Mouse (Mus musculus) heart, embryonic 14.5 days (tissue): Measurements from ENCODE around the gene Suz12. TPM values are rescaled to one million over a fixed set of nuclear protein-coding genes. Genes with fewer than 3 reads are reported as not detected.
A peak's percentile ranks its signal among the peaks of the same experiment; 100 is the strongest.
"Not testable (repeated sequence)": the region's sequence is repeated elsewhere in the genome, so short reads cannot be mapped to it uniquely, and the experiment has no call there.

Experiments
- ATAC-seq: fragments of 200-750 bp; cut with Nextera tagmentation; 2 replicates; pipeline ENCODE4 v1.8.0; 2017; ENCODE audit warnings: low read depth, moderate TSS enrichment; ENCODE audit not compliant: insufficient number of reproducible peaks, insufficient read depth, low FRiP score
- H3K27ac ChIP-seq, 2 experiments: fragments of 200-500 bp in 1 of 2; fragments of 300-500 bp in 1 of 2; sonication (generic) in 1 of 2; replicated peaks in 1 of 2; 2 replicates each; pipeline ENCODE4 v1.5.1; 2012 to 2014; ENCODE audit warnings: low read depth in 2 of 2, low read length in 2 of 2, control low read depth in 1 of 2, mild to moderate bottlenecking in 1 of 2, mixed read lengths in 1 of 2; ENCODE audit not compliant: control insufficient read depth in 1 of 2, insufficient read depth in 1 of 2
- H3K27me3 ChIP-seq: fragments of 300-500 bp; sonication (generic); 2 replicates; pipeline ENCODE4 v1.6.1; 2014; ENCODE audit warnings: mild to moderate bottlenecking, low read length, control low read depth; ENCODE audit not compliant: control insufficient read depth, insufficient read depth
- H3K36me3 ChIP-seq: fragments of 300-500 bp; sonication (generic); 2 replicates; pipeline ENCODE4 v1.6.1; 2014; ENCODE audit warnings: mild to moderate bottlenecking, control low read depth, low read length, mixed read lengths; ENCODE audit not compliant: control insufficient read depth, insufficient read depth
- H3K4me1 ChIP-seq, 2 experiments: fragments of 200-500 bp in 1 of 2; fragments of 300-500 bp in 1 of 2; sonication (generic) in 1 of 2; 2 replicates each; pipeline ENCODE4 v1.6.1; 2012 to 2014; ENCODE audit warnings: low read length in 2 of 2, control low read depth in 1 of 2, mixed read lengths in 1 of 2; ENCODE audit not compliant: control insufficient read depth in 2 of 2, insufficient read depth in 2 of 2
- H3K4me2 ChIP-seq: fragments of 300-500 bp; sonication (generic); 2 replicates; pipeline ENCODE4 v1.6.1; 2014; ENCODE audit warnings: mild to moderate bottlenecking, low read length
- H3K4me3 ChIP-seq, 2 experiments: fragments of 200-500 bp in 1 of 2; fragments of 300-500 bp in 1 of 2; sonication (generic) in 1 of 2; 2 replicates each; pipeline ENCODE4 v1.5.1; 2012 to 2014; ENCODE audit warnings: low read length in 2 of 2, mild to moderate bottlenecking in 2 of 2, control low read depth in 1 of 2, low read depth in 1 of 2, moderate library complexity in 1 of 2; ENCODE audit not compliant: control insufficient read depth in 1 of 2, insufficient read depth in 1 of 2
- H3K9ac ChIP-seq: fragments of 300-500 bp; sonication (generic); 2 replicates; pipeline ENCODE4 v1.6.1; 2014; ENCODE audit warnings: mild to moderate bottlenecking, low read length
- H3K9me3 ChIP-seq: fragments of 300-500 bp; sonication (generic); 2 replicates; pipeline ENCODE4 v1.6.1; 2016; ENCODE audit warnings: low read length, control low read depth; ENCODE audit not compliant: control insufficient read depth
- WGBS: fragments of 180-500 bp; shearing (Covaris S2); extraction: QIAGEN DNeasy Blood & Tissue Kit; methylation state at CpG from one replicate; pipeline ENCODE4 v1.1.7; 2014; 5-methylcytosine and 5-hydroxymethylcytosine counted together
- polyA plus RNA-seq: library from polyadenylated mRNA; unstranded; fragments of >200 nt; fragmentation: Nextera tagmentation; extraction: Ambion mirVana; gene quantifications from 2 replicates; pipeline ENCODE4 v1.2.1, GENCODE M21; 2014

Gene Suz12
- polyA plus RNA-seq, 1 experiment from 2014 or later, result 20.8 TPM

DNA sequence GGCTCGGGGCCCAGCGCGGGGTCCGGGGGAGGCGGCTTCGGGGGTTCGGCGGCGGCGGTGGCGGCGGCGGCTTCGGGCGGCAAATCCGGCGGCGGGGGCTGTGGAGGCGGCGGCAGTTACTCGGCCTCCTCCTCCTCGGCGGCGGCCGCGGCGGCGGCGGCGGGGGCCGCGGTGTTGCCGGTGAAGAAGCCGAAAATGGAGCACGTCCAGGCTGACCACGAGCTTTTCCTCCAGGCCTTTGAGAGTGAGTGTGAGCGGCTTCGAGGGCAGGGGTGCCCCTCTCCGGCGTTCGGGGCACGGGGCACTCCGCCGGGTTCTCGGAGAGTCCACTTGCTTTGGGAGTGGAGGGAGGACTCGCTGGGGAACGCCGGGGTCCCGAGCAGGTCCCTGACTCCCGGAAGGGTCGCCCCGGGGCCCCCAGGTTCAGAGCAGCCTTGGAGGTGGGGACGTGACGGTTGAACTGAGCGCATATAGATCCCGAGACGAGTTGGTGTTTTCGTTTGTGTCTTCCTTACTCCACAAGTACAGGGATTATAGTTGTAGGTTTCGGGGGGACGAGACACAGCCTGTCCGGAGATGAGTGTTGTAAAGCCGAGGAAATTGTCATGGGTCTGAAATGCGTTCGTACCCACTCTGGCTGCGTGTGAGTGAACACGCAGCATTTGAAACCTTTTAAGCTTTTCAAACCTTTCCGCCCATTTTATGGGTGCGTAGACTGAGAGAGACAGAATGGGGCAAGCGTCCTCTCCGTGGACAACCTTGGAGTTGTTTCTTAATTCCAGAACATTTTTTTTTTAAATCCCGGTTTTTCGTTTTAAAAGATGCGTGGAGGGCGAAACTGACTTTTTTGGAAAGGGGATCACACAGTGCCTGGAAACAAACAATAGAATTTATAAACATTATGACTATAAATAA is 707 bp downstream of the Suz12 start:
- H3K4me1 ChIP-seq, result peaks cover 0 to 4% of the 10 kb centered on the region in 2 experiments; a peak in 2 of 4 replicates
- WGBS, result 1% methylated on average over 56 of the region's 74 CpGs
- peak overlapping the region; percentile 97 to 100 for H3K27ac ChIP-seq
- H3K4me2 ChIP-seq, result peak overlapping the region; percentile 75
- no peaks in the 10 kb centered on the region for H3K27me3 ChIP-seq
- 0 out of 2 replicates have a peak, but pooled peaks have one; percentile 19 for ATAC-seq
- H3K9me3 ChIP-seq, result no peaks in the 10 kb centered on the region
- H3K4me3 ChIP-seq, result peak overlapping the region; percentile 79 to 88
- H3K36me3 ChIP-seq, result peaks cover 27% of the 10 kb centered on the region
- H3K9ac ChIP-seq, result peak overlapping the region; percentile 96

DNA sequence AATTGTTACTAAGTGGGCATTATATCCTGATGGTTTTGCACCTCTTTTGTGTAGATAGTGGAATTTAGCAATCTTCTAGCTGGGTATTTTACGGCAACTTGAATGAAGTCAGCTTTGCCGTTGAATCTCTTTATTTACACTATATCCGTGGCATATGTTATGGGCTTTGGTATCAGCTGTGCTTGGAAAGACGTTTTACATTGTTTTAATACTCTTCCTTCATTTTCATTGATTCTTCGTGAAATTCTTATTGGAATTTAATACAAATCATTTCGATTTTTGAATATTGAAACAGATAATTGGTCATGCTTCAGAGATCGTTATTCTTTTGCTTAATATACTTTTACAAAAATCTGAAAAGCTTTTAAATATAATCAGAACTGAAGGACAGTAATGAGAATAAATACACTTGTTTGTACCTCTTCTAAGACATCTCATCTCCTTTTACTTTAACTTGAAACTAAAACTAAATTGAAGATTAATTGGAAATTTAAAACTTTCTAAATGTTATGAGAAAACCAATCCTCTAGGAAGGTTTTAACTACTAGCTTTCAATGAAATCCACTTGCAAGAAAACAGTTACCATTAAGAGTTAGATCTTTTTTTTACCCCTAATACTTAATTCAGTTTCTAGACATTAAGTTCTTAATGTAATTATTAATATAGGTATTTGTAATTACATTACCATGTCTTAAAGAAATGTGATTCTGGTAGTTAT is 1.5 kb downstream of the Suz12 start:
- Histone ChIP-seq H3K27me3 (no peaks in the 10 kb centered on the region), H3K4me1 (peaks cover 0 to 4% of the 10 kb centered on the region in 2 experiments; a peak in 2 of 4 replicates), H3K4me2 (peak overlapping the region; percentile 75), H3K9ac (peak overlapping the region; percentile 96), H3K4me3 (peak overlapping the region; percentile 79 to 88; a peak in 3 of 4 replicates), H3K36me3 (peaks cover 33% of the 10 kb centered on the region), H3K27ac (no peak overlapping the region), H3K9me3 (no peaks in the 10 kb centered on the region)
- no peak for ATAC-seq
- WGBS, result 3% methylated on average over 7 of the region's 7 CpGs

DNA sequence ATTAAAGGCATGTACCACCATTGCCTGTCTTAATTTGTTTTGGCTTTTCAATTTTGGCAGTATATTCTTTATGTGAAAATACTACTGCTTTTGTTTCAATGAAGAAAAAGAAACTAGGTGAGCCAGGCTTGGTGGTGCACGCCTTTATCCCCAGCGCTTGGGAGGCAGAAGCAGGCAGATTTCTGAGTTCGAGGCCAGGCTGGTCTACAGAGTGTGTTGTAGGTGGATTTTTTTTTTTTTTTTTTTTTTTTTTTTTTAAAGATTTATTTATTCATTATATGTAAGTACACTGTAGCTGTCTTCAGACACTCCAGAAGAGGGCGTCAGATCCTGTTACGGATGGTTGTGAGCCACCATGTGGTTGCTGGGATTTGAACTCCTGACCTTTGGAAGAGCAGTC is 23.6 kb downstream of the Suz12 start:
- H3K4me3 ChIP-seq, H3K4me2 ChIP-seq, H3K27ac ChIP-seq, H3K9me3 ChIP-seq, ATAC-seq, H3K27me3 ChIP-seq, H3K9ac ChIP-seq, H3K4me1 ChIP-seq: not testable (repeated sequence)
- 100% methylated on average over 3 of the region's 5 CpGs for WGBS
- peaks cover 87% of the 10 kb centered on the region for H3K36me3 ChIP-seq

DNA sequence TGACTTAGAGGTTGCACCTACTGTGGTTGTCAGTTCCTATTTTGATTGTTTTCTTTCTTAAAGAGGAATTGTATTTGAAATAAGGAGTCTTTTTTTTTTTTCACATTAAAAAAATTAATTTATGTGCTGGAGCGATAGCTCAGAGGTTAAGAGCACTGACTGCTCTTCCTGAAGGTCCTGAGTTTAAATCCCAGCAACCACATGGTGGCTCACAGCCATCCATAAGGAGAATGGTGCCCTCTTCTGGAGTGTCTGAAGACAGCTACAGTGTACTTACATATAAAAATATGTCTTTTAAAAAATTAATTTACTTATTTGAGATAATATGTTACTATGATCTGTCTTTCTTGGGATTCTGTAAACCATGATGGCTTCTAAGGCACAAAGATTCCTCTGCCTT is 26.9 kb downstream of the Suz12 start:
- H3K4me2 ChIP-seq, result no peak overlapping the region
- no peak overlapping the region for H3K4me3 ChIP-seq
- H3K36me3 ChIP-seq, result peaks cover 86% of the 10 kb centered on the region
- no peak for ATAC-seq
- H3K9ac ChIP-seq, result no peak overlapping the region
- H3K27me3 ChIP-seq, result no peaks in the 10 kb centered on the region
- no peaks in the 10 kb centered on the region for H3K9me3 ChIP-seq
- H3K4me1 ChIP-seq, result no peaks in the 10 kb centered on the region
- WGBS, result 84% methylated on average over 1 of the region's 1 CpGs
- H3K27ac ChIP-seq, result no peak overlapping the region

DNA sequence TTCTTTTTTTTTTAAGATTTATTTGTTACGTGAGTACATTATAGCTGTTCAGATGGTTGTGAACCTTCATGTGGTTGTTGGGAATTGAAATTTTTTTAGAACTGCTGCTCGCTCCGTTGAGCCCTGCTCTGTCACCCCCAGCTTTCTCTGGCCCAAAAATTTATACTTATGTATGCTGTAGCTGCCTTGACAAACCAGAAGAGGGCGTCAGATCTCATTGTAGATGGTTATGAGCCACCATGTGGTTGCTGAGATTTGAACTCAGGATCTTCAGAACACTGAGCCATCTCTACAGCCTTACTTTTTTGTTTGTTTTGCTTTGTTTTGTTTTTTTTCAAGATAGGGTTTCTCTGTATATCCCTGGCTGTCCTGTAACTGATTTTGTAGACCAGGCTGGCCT is 28.4 kb downstream of the Suz12 start:
- no peak for ATAC-seq
- peaks cover 86% of the 10 kb centered on the region for H3K36me3 ChIP-seq
- no peak overlapping the region for H3K4me2 ChIP-seq
- H3K27ac ChIP-seq, result no peak overlapping the region
- 88% methylated on average over 4 of the region's 4 CpGs for WGBS
- no peaks in the 10 kb centered on the region for H3K27me3 ChIP-seq
- no peaks in the 10 kb centered on the region for H3K9me3 ChIP-seq
- H3K4me3 ChIP-seq, result no peak overlapping the region
- no peaks in the 10 kb centered on the region for H3K4me1 ChIP-seq
- H3K9ac ChIP-seq, result no peak overlapping the region

DNA sequence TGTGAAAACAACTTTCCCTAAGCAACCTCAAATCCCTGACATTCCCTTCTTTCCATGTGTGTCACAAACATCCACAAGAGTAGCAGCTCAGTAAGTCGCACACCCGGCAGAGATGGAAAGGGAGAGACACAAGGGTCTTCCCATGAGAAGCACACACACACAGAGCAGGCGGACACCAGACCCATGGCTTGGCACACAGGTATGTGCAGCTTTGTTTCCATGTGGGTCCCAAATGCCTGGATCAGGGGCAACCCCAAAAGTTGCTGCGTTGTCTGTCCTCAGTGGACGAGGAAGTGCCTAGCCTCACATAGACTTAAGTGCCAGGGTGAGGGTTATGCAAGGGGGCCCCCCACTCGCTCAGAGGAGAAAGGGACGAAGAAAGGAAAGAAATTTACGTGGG is 44.6 kb downstream of the Suz12 start:
- H3K4me3 ChIP-seq, result no peak overlapping the region
- no peaks in the 10 kb centered on the region for H3K4me1 ChIP-seq
- peaks cover 31% of the 10 kb centered on the region for H3K36me3 ChIP-seq
- H3K9me3 ChIP-seq, result no peaks in the 10 kb centered on the region
- H3K4me2 ChIP-seq, result no peak overlapping the region
- no peak for ATAC-seq
- H3K9ac ChIP-seq, result no peak overlapping the region
- H3K27ac ChIP-seq, result no peak overlapping the region
- 65% methylated on average over 8 of the region's 8 CpGs for WGBS
- no peaks in the 10 kb centered on the region for H3K27me3 ChIP-seq

DNA sequence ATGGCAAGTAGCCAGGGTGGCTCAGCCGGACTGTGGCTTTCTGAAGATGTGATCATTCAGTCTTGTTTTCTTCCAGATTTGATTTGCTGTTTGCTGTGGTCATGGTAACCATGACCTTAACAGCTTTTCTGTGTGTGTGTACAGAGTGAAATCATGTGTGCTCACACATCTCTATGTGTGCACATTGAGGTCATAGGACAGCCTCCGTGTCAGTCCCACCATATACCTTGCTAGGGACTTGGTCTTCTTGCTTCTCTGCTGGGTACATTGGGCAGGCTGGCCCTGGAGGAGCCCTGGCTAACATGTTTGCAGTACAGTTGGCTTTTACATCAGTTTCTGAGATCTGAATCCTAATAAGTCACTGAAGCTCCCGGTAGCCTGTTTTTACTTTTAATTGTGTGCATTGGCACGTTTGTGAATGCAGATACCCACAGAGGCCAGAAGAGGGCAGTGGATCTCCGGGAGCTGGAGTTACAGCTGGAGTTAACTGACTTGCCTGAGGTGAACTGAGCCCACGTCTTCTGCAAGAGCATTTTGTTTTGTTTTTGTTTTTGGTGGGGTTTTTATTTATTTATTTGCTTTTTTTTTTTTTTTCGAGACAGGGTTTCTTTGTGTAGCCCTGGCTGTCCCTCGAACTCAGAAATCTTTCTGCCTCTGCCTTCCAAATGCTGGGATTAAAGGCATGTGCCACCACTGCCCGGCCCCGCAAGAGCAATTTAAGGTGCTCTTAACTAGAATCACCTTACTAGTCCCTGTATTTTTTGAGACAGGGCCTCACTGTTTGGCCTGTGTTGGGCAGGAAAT is 49.9 kb downstream of the Suz12 start:
- no peaks in the 10 kb centered on the region for H3K9me3 ChIP-seq
- H3K27me3 ChIP-seq, result no peaks in the 10 kb centered on the region
- no peak for ATAC-seq
- no peak overlapping the region for H3K9ac ChIP-seq
- no peak overlapping the region for H3K4me3 ChIP-seq
- 59% methylated on average over 10 of the region's 10 CpGs for WGBS
- peaks cover 0 to 5% of the 10 kb centered on the region in 2 experiments; a peak in 2 of 4 replicates for H3K4me1 ChIP-seq
- H3K36me3 ChIP-seq, result peaks cover 24% of the 10 kb centered on the region
- H3K4me2 ChIP-seq, result no peak overlapping the region
- H3K27ac ChIP-seq, result no peak overlapping the region
